Mouse (Mus musculus) forebrain, embryonic 11.5 days (tissue): ENCODE data around the gene Comt. TPM values are rescaled to one million over a fixed set of nuclear protein-coding genes. Genes with fewer than 3 reads are reported as not detected.
A peak's percentile ranks its signal among the peaks of the same experiment; 100 is the strongest.

Experiments used
- ATAC-seq: fragments of 200-750 bp; cut with Nextera tagmentation; replicated peaks from 2 replicates; pipeline ENCODE4 v1.8.0; 2017; ENCODE audit warnings: moderate TSS enrichment; ENCODE audit not compliant: low FRiP score
- DNase-seq: peaks from one replicate; pipeline ENCODE4 v3.0.0-alpha.2; 2017; ENCODE audit warnings: low spot score
- H3K27ac ChIP-seq: fragments of 300-500 bp; sonication (generic); 2 replicates; pipeline ENCODE4 v1.5.1; 2014; ENCODE audit warnings: low read depth, low read length
- H3K27me3 ChIP-seq: fragments of 300-500 bp; sonication (generic); 2 replicates; pipeline ENCODE4 v1.6.1; 2014; ENCODE audit warnings: mild to moderate bottlenecking, low read length, mixed read lengths; ENCODE audit not compliant: control insufficient read depth, insufficient read depth
- H3K36me3 ChIP-seq: fragments of 300-500 bp; sonication (generic); 2 replicates; pipeline ENCODE4 v1.6.1; 2014; ENCODE audit warnings: mild to moderate bottlenecking, low read length, moderate library complexity, mixed read lengths; ENCODE audit not compliant: control insufficient read depth, insufficient read depth
- H3K4me1 ChIP-seq: fragments of 300-500 bp; sonication (generic); replicated peaks from 2 replicates; pipeline ENCODE4 v1.6.1; 2014; ENCODE audit warnings: low read length, mixed read lengths; ENCODE audit not compliant: control insufficient read depth, insufficient read depth
- H3K4me2 ChIP-seq: fragments of 300-500 bp; sonication (generic); 2 replicates; pipeline ENCODE4 v1.6.1; 2014; ENCODE audit warnings: low read depth, mild to moderate bottlenecking, low read length, moderate library complexity, mixed read lengths; ENCODE audit not compliant: severe bottlenecking
- H3K4me3 ChIP-seq: fragments of 300-500 bp; sonication (generic); 2 replicates; pipeline ENCODE4 v1.5.1; 2014; ENCODE audit warnings: low read depth, low read length
- H3K9ac ChIP-seq: fragments of 300-500 bp; sonication (generic); 2 replicates; pipeline ENCODE4 v1.6.1; 2014; ENCODE audit warnings: low read length
- H3K9me3 ChIP-seq: fragments of 300-500 bp; sonication (generic); 2 replicates; pipeline ENCODE4 v1.6.1; 2016; ENCODE audit warnings: low read length, mixed read lengths; ENCODE audit not compliant: control insufficient read depth
- WGBS: fragments of 180-500 bp; shearing (Covaris S2); extraction: QIAGEN DNeasy Blood & Tissue Kit; methylation state at CpG from one replicate; pipeline ENCODE4 v1.1.7; 2014; 5-methylcytosine and 5-hydroxymethylcytosine counted together
- polyA plus RNA-seq: library from polyadenylated mRNA; unstranded; fragments of >200 nt; fragmentation: Nextera tagmentation; extraction: Ambion mirVana; gene quantifications from 2 replicates; pipeline ENCODE4 v1.2.1, GENCODE M21; 2014

The Comt gene
- polyA plus RNA-seq, 1 experiment from 2014 or later: 53.6 TPM

GRCm38 (mm10) chr16:18400472-18401216 is 26.0 kb downstream of the Comt start:
- peak; percentile 89 for ATAC-seq
- WGBS: 32% methylated on average over 7 of the region's 7 CpGs
- peak overlapping the region; percentile 43 for H3K9ac ChIP-seq
- H3K4me2 ChIP-seq: peak overlapping the region; percentile 29; the same call in 1 of the 2 replicates
- DNase-seq: peak; percentile 91
- no peak overlapping the region for H3K4me3 ChIP-seq
- H3K27me3 ChIP-seq: no peaks in the 10 kb centered on the region
- H3K9me3 ChIP-seq: no peaks in the 10 kb centered on the region
- peaks cover 37% of the 10 kb centered on the region for H3K4me1 ChIP-seq
- peaks cover 38% of the 10 kb centered on the region; the same call in 1 of the 2 replicates for H3K36me3 ChIP-seq
- H3K27ac ChIP-seq: peak overlapping the region; percentile 88

- peak overlapping the region; percentile 43 for H3K9ac ChIP-seq
- peaks cover 35% of the 10 kb centered on the region; the same call in 1 of the 2 replicates for H3K36me3 ChIP-seq
- H3K4me2 ChIP-seq: no peak overlapping the region
Observed at GRCm38 (mm10) chr16:18400028-18400427, 26.6 kb downstream of the Comt start.

GRCm38 (mm10) chr16:18396791-18397621 is 29.6 kb downstream of the Comt start:
- peaks cover 20% of the 10 kb centered on the region; the same call in 1 of the 2 replicates for H3K36me3 ChIP-seq
- no peak for ATAC-seq

More at GRCm38 (mm10) chr16:18400028-18400427, 26.6 kb downstream of the Comt start:
- 71% methylated on average over 9 of the region's 9 CpGs for WGBS
- no peaks in the 10 kb centered on the region for H3K9me3 ChIP-seq
- peaks cover 38% of the 10 kb centered on the region for H3K4me1 ChIP-seq
- H3K27me3 ChIP-seq: no peaks in the 10 kb centered on the region
- no peak overlapping the region for H3K4me3 ChIP-seq
- peak overlapping the region; percentile 88 for H3K27ac ChIP-seq
- no peak for ATAC-seq
- peak; percentile 54 for DNase-seq

GRCm38 (mm10) chr16:18396201-18396600 is 30.5 kb downstream of the Comt start:
- Histone ChIP-seq H3K27me3 (no peaks in the 10 kb centered on the region), H3K4me1 (peaks cover 51% of the 10 kb centered on the region), H3K36me3 (peaks cover 17% of the 10 kb centered on the region; the same call in 1 of the 2 replicates), H3K9me3 (no peaks in the 10 kb centered on the region), H3K27ac (peak overlapping the region; percentile 85; the same call in 1 of the 2 replicates), H3K9ac (peak overlapping the region; percentile 1; the same call in 1 of the 2 replicates), H3K4me2 (peak overlapping the region; percentile 94), H3K4me3 (no peak overlapping the region)
- WGBS: 86% methylated on average over 2 of the region's 2 CpGs
- ATAC-seq (no peak), DNase-seq (no peak)

More at GRCm38 (mm10) chr16:18396791-18397621, 29.6 kb downstream of the Comt start:
- Histone ChIP-seq H3K27ac (no peak overlapping the region), H3K4me2 (no peak overlapping the region), H3K4me1 (peaks cover 57% of the 10 kb centered on the region), H3K4me3 (no peak overlapping the region), H3K9ac (no peak overlapping the region), H3K27me3 (no peaks in the 10 kb centered on the region), H3K9me3 (no peaks in the 10 kb centered on the region)
- WGBS: 94% methylated on average over 27 of the region's 27 CpGs
- peak; percentile 51 for DNase-seq

GRCm38 (mm10) chr16:18395620-18396036 is 31.0 kb downstream of the Comt start:
- peak overlapping the region; percentile 1; the same call in 1 of the 2 replicates for H3K9ac ChIP-seq
- no peak for ATAC-seq
- no peaks in the 10 kb centered on the region for H3K27me3 ChIP-seq
- WGBS: 30% methylated on average over 6 of the region's 7 CpGs
- H3K36me3 ChIP-seq: peaks cover 17% of the 10 kb centered on the region; the same call in 1 of the 2 replicates
- no peak for DNase-seq
- peak overlapping the region; percentile 94 for H3K4me2 ChIP-seq
- no peaks in the 10 kb centered on the region for H3K9me3 ChIP-seq
- H3K4me1 ChIP-seq: peaks cover 45% of the 10 kb centered on the region
- peak overlapping the region; percentile 14; the same call in 1 of the 2 replicates for H3K4me3 ChIP-seq
- peak overlapping the region; percentile 85; the same call in 1 of the 2 replicates for H3K27ac ChIP-seq

GRCm38 (mm10) chr16:18394777-18395619 is 31.7 kb downstream of the Comt start:
- H3K4me2 ChIP-seq: peak overlapping the region; percentile 94
- peak overlapping the region; percentile 14; the same call in 1 of the 2 replicates for H3K4me3 ChIP-seq
- 13% methylated on average over 11 of the region's 11 CpGs for WGBS
- ATAC-seq (peak; percentile 57), DNase-seq (peak; percentile 61)
- no peaks in the 10 kb centered on the region for H3K9me3 ChIP-seq
- peak overlapping the region; percentile 45; the same call in 1 of the 2 replicates for H3K9ac ChIP-seq
- no peaks in the 10 kb centered on the region for H3K27me3 ChIP-seq
- H3K27ac ChIP-seq: peak overlapping the region; percentile 85
- H3K36me3 ChIP-seq: peaks cover 17% of the 10 kb centered on the region; the same call in 1 of the 2 replicates
- peaks cover 39% of the 10 kb centered on the region for H3K4me1 ChIP-seq

GRCm38 (mm10) chr16:18394056-18394455 is 32.6 kb downstream of the Comt start:
- Histone ChIP-seq H3K4me3 (peak overlapping the region; percentile 82), H3K4me1 (peaks cover 31% of the 10 kb centered on the region), H3K4me2 (peak overlapping the region; percentile 94), H3K27ac (peak overlapping the region; percentile 64), H3K27me3 (no peaks in the 10 kb centered on the region), H3K36me3 (peaks cover 17% of the 10 kb centered on the region; the same call in 1 of the 2 replicates), H3K9ac (peak overlapping the region; percentile 96), H3K9me3 (no peaks in the 10 kb centered on the region)
- WGBS: 74% methylated on average over 3 of the region's 3 CpGs
- DNase-seq (peak; percentile 50), ATAC-seq (no peak)
